Comparison of ENCODE assay signal across 32 mouse cellular contexts in the genomic region with DNA sequence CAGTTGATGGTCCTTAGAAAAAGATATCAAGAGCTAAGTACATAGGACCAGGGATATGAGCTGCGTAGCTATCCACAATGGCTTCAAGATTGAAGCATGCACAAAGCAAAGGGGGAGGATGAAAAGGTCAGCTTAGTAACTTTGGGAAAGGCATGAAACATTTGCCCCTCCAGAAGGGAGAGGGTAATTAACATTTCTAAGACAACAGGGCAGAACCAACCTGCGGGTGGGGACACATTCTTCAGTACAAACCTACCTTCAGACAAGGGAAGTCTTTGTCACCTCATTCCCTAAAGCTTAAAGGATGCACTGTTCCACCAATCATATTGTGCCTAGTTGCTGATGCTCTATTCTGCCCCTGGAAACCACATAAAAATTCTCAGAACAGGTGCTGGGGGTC.
"Had no signal": no experiment of that assay in that cellular context is flagged by ENCODE, and none has a peak within 500 bp of the region (broad histone marks: within the 10 kb centered on the region; RNA-seq: fewer than 3 reads in every experiment).

No protein-coding gene starts in this region.

- H3K4me1 ChIP-seq: limb, embryonic 10.5 days; limb, embryonic 12.5 days; limb, embryonic 13.5 days; limb, embryonic 15.5 days; liver, embryonic 12.5 days; liver, embryonic 13.5 days; liver, embryonic 15.5 days; lung, embryonic 15.5 days; megakaryocyte, embryonic 14.5 days; midbrain, embryonic 10.5 days; midbrain, embryonic 12.5 days; midbrain, embryonic 13.5 days; midbrain, embryonic 15.5 days; neural tube, embryonic 12.5 days; neural tube, embryonic 13.5 days had no signal

- ATAC-seq: liver, embryonic 12.5 days; liver, postnatal 0 days; midbrain, embryonic 13.5 days; midbrain, embryonic 15.5 days; midbrain, embryonic 16.5 days had no signal

- H3K27ac ChIP-seq: limb, embryonic 10.5 days; limb, embryonic 12.5 days; limb, embryonic 13.5 days; limb, embryonic 15.5 days; liver, embryonic 12.5 days; liver, embryonic 13.5 days; liver, embryonic 14.5 days; liver, embryonic 15.5 days; lung, embryonic 15.5 days; macrophage; midbrain, embryonic 10.5 days; midbrain, embryonic 12.5 days; midbrain, embryonic 13.5 days; midbrain, embryonic 15.5 days; neural tube, embryonic 12.5 days; neural tube, embryonic 13.5 days had no signal

- H3K4me2 ChIP-seq: limb, embryonic 12.5 days; limb, embryonic 13.5 days; limb, embryonic 15.5 days; liver, embryonic 11.5 days; liver, embryonic 12.5 days; liver, embryonic 13.5 days; liver, embryonic 15.5 days; lung, embryonic 14.5 days; lung, embryonic 15.5 days; midbrain, embryonic 11.5 days; midbrain, embryonic 12.5 days; midbrain, embryonic 13.5 days; midbrain, embryonic 15.5 days; neural tube, embryonic 12.5 days; neural tube, embryonic 13.5 days had no signal

- H3K9ac ChIP-seq: limb, embryonic 12.5 days; limb, embryonic 13.5 days; limb, embryonic 15.5 days; liver, embryonic 12.5 days; liver, embryonic 13.5 days; liver, embryonic 14.5 days; liver, embryonic 15.5 days; liver, postnatal 0 days; lung, embryonic 14.5 days; lung, embryonic 15.5 days; midbrain, embryonic 12.5 days; midbrain, embryonic 13.5 days; midbrain, embryonic 15.5 days; neural tube, embryonic 12.5 days; neural tube, embryonic 13.5 days had no signal

- DNase-seq: left cerebral cortex, postnatal 4 days; liver; liver, embryonic 13.5 days; liver, postnatal 0 days; lung, adult 18-20 months; lung, adult 2 months; lung, embryonic 14.5 days; lung, postnatal 10 days; lung, postnatal 14 days; lung, postnatal 36 days; lung, postnatal 4 days; midbrain, embryonic 14.5 days had no signal

- H3K4me3 ChIP-seq: limb, embryonic 10.5 days; limb, embryonic 12.5 days; limb, embryonic 13.5 days; limb, embryonic 15.5 days; liver, embryonic 12.5 days; liver, embryonic 13.5 days; liver, embryonic 15.5 days; lung, embryonic 15.5 days; megakaryocyte, embryonic 14.5 days; midbrain, embryonic 10.5 days; midbrain, embryonic 12.5 days; midbrain, embryonic 13.5 days; midbrain, embryonic 15.5 days; myocyte; neural tube, embryonic 12.5 days; neural tube, embryonic 13.5 days had no signal

- H3K36me3 ChIP-seq: limb, embryonic 10.5 days; limb, embryonic 12.5 days; limb, embryonic 13.5 days; limb, embryonic 15.5 days; liver, embryonic 12.5 days; liver, embryonic 13.5 days; liver, embryonic 15.5 days; lung, embryonic 15.5 days; midbrain, embryonic 10.5 days; midbrain, embryonic 12.5 days; midbrain, embryonic 13.5 days; midbrain, embryonic 15.5 days; neural tube, embryonic 12.5 days; neural tube, embryonic 13.5 days had no signal

- H3K9me3 ChIP-seq: limb, embryonic 10.5 days; limb, embryonic 12.5 days; limb, embryonic 13.5 days; limb, embryonic 15.5 days; liver, embryonic 12.5 days; liver, embryonic 13.5 days; liver, embryonic 15.5 days; lung, embryonic 15.5 days; midbrain, embryonic 10.5 days; midbrain, embryonic 12.5 days; midbrain, embryonic 13.5 days; midbrain, embryonic 15.5 days; neural tube, embryonic 12.5 days; neural tube, embryonic 13.5 days had no signal

- H3K27me3 ChIP-seq: limb, embryonic 12.5 days; limb, embryonic 13.5 days; limb, embryonic 15.5 days; liver, embryonic 12.5 days; liver, embryonic 13.5 days; liver, embryonic 15.5 days; lung, embryonic 15.5 days; megakaryocyte, embryonic 14.5 days; midbrain, embryonic 12.5 days; midbrain, embryonic 13.5 days; midbrain, embryonic 15.5 days; neural tube, embryonic 12.5 days; neural tube, embryonic 13.5 days had no signal
